Mouse (Mus musculus): ENCODE measurements at regions not wholly inside any gene's neighbourhood (a gene's known extent, or its start where the extent isn't known, plus 50 kb on each side); places are given as distances from the start of the nearest gene placed in this dataset.
"Not testable (repeated sequence)": the region's sequence is repeated elsewhere in the genome, so short reads cannot be mapped to it uniquely, and the experiment has no call there.

DNA sequence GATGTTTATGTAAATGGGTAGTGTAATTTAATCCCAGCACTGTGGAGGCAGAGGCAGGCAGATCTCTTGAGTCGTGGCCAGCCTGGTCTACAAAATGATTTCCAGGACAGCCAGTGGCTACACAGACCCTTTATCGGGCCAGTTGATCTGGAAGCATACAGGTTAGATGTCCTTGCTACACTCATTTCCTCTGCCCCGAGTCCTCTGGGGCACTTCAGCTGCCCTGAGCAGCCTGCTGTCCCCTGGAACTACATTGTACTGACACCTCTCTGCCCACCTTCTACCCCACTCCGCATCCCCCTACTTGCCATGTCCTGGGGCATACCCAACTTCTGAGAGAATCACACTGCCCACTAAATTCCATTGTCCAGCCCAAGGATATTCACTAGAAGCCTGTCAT is 60.6 kb upstream of the Helt start:
- DNase-seq, result no peak
- no peaks in the 10 kb centered on the region for H3K36me3 ChIP-seq (ENCODE audit: control insufficient read depth, insufficient read depth, low read length)
- no peak for TF ChIP-seq POLR2A (IDR thresholded peaks at IDR 0.05; ENCODE audit: low read depth, low read length)
- no peak for TF ChIP-seq CTCF (conservative IDR thresholded peaks at IDR 0.05; ENCODE audit: insufficient read depth, insufficient read length, low read depth, low read length)
- H3K4me1 ChIP-seq (ENCODE audit: control insufficient read depth, insufficient read depth, low read length), result no peaks in the 10 kb centered on the region
- no peaks in the 10 kb centered on the region for H3K27me3 ChIP-seq (replicated peaks; ENCODE audit: control insufficient read depth, insufficient read depth, low read length)
- no peak overlapping the region for H3K4me3 ChIP-seq (ENCODE audit: insufficient read depth, low read depth, low read length)
- no peak overlapping the region for H3K27ac ChIP-seq (ENCODE audit: insufficient read depth, low read depth, low read length)
- WGBS, result 94% methylated on average over 4 of the region's 4 CpGs

DNA sequence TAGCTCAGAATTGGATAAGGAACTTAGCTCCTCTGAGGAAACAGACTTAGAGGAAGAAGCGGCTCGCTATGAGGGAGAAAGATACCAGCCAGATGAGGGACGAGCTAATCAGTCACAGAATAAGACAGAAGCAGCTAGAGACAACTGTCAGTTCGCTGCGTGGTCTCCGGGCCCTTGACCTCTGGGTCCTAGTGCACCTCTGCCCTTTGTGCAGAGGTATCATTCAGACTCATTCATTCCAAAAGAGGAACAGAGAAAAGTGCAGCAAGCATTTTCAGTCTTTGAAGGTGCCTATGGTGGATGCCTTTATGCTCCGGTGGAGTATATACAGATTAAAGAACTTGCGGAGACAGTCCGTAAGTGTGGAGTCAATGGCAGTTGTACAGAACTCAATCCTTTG is 63.5 kb upstream of the Helt start:
- H3K36me3 ChIP-seq (ENCODE audit: control insufficient read depth, insufficient read depth, low read length); DNase-seq; H3K27ac ChIP-seq (ENCODE audit: insufficient read depth, low read depth, low read length); H3K4me3 ChIP-seq (ENCODE audit: insufficient read depth, low read depth, low read length); H3K27me3 ChIP-seq (replicated peaks; ENCODE audit: control insufficient read depth, insufficient read depth, low read length); H3K4me1 ChIP-seq (ENCODE audit: control insufficient read depth, insufficient read depth, low read length): not testable (repeated sequence)
- 88% methylated on average over 9 of the region's 9 CpGs for WGBS

DNA sequence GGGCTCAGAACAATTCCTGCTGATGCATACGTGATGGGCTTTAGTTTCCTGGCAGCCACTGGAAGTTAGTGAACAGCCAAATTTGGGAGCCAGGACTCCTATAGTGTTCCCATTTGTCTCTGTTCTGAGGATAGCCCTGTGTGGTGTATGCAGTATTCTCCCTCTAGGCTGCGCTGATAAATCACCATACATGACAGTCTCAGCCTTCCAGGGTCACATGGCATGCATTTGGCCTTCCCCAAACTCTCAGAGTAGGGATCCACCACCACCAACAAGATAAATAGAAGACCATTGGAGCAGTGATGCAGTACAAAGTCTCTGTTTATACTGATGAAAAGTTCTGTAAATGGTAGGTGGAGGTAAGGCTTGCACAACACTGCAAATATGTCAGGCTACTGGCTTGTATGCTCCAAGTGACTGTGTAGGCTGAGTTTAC is 68.4 kb upstream of the Helt start:
- Histone ChIP-seq H3K27me3 (replicated peaks; ENCODE audit: control insufficient read depth, insufficient read depth, low read length) (no peaks in the 10 kb centered on the region), H3K27ac (ENCODE audit: insufficient read depth, low read depth, low read length) (no peak overlapping the region), H3K36me3 (ENCODE audit: control insufficient read depth, insufficient read depth, low read length) (no peaks in the 10 kb centered on the region), H3K4me1 (ENCODE audit: control insufficient read depth, insufficient read depth, low read length) (no peaks in the 10 kb centered on the region), H3K4me3 (ENCODE audit: insufficient read depth, low read depth, low read length) (no peak overlapping the region)
- TF ChIP-seq POLR2A (IDR thresholded peaks at IDR 0.05; ENCODE audit: low read depth, low read length), result no peak
- TF ChIP-seq CTCF (conservative IDR thresholded peaks at IDR 0.05; ENCODE audit: insufficient read depth, insufficient read length, low read depth, low read length), result no peak; the same call in 1 of the 2 replicates
- DNase-seq, result no peak
- WGBS, result 90% methylated on average over 2 of the region's 2 CpGs

DNA sequence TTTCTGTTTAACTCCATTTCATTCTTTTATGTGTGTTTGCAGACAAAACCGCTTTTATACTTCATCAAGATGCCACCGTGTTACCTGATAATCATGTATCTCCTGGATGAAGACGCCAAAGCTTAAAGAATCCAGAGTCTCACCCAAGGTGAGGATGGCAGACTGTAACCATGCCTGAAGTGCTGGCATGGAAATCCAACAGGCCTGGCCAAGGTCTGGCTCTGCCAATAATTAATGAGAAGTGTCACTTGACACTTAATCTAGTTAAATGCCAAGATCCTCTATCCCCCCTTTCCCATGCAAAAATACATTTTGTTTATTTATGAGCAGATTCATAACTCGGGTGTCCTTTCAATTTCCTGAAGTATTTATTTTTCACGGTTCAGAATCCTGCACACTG is 71.2 kb upstream of the Helt start:
- Histone ChIP-seq H3K27ac (ENCODE audit: insufficient read depth, low read depth, low read length) (no peak overlapping the region), H3K36me3 (ENCODE audit: control insufficient read depth, insufficient read depth, low read length) (no peaks in the 10 kb centered on the region), H3K4me3 (ENCODE audit: insufficient read depth, low read depth, low read length) (no peak overlapping the region), H3K4me1 (ENCODE audit: control insufficient read depth, insufficient read depth, low read length) (no peaks in the 10 kb centered on the region), H3K27me3 (replicated peaks; ENCODE audit: control insufficient read depth, insufficient read depth, low read length) (no peaks in the 10 kb centered on the region)
- TF ChIP-seq POLR2A (IDR thresholded peaks at IDR 0.05; ENCODE audit: low read depth, low read length) (no peak), CTCF (conservative IDR thresholded peaks at IDR 0.05; ENCODE audit: insufficient read depth, insufficient read length, low read depth, low read length) (no peak)
- 65% methylated on average over 5 of the region's 5 CpGs for WGBS
- DNase-seq, result peak; percentile 52

DNA sequence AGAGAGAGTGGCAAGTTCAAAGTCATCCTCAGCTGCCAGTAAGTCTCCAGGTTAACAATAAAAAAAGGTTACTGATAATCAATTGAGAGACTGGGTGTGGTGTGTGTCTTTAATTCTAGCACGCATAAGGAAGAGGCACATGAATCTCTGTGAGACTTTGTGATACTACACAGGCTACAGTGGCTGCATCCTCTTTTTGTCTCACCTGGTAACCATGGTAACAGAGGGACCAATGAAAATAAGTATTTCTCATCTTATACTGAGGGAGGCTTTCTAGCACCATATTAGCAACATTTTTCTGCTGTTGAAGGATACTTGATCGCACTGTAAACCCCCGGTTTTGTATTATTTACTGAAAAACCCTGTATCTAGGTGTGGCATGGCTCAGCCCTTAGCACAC is 72.7 kb upstream of the Helt start:
- H3K4me3 ChIP-seq (ENCODE audit: insufficient read depth, low read depth, low read length), result no peak overlapping the region
- H3K27me3 ChIP-seq (replicated peaks; ENCODE audit: control insufficient read depth, insufficient read depth, low read length), result no peaks in the 10 kb centered on the region
- 97% methylated on average over 3 of the region's 3 CpGs for WGBS
- H3K4me1 ChIP-seq (ENCODE audit: control insufficient read depth, insufficient read depth, low read length), result no peaks in the 10 kb centered on the region
- no peaks in the 10 kb centered on the region for H3K36me3 ChIP-seq (ENCODE audit: control insufficient read depth, insufficient read depth, low read length)
- DNase-seq, result no peak
- TF ChIP-seq CTCF (conservative IDR thresholded peaks at IDR 0.05; ENCODE audit: insufficient read depth, insufficient read length, low read depth, low read length), result no peak
- TF ChIP-seq POLR2A (IDR thresholded peaks at IDR 0.05; ENCODE audit: low read depth, low read length), result no peak
- no peak overlapping the region for H3K27ac ChIP-seq (ENCODE audit: insufficient read depth, low read depth, low read length)

DNA sequence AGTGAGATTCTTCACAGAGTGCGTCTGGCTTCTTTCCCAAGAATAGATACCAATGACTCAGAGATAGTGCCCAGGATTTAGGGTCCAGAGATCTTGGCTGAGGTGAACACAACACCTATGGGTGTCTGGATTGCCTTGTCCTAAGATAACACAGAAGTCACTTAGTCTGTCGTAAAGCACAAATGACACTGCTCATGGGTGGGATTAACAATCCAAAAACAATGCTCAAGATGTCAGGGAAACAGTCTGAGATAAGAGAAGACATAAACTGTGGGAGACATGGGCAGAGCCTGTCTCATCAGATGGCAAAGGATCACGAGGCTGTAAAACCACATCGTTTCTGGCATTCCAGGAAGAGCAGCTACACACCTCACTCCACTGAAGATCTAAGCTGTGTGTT is 79.6 kb upstream of the Helt start:
- H3K27me3 ChIP-seq (replicated peaks; ENCODE audit: control insufficient read depth, insufficient read depth, low read length), result no peaks in the 10 kb centered on the region
- no peak for DNase-seq
- no peak for TF ChIP-seq POLR2A (IDR thresholded peaks at IDR 0.05; ENCODE audit: low read depth, low read length)
- TF ChIP-seq CTCF (conservative IDR thresholded peaks at IDR 0.05; ENCODE audit: insufficient read depth, insufficient read length, low read depth, low read length), result no peak
- WGBS, result 64% methylated on average over 4 of the region's 4 CpGs
- H3K36me3 ChIP-seq (ENCODE audit: control insufficient read depth, insufficient read depth, low read length), result no peaks in the 10 kb centered on the region
- H3K4me1 ChIP-seq (ENCODE audit: control insufficient read depth, insufficient read depth, low read length), result no peaks in the 10 kb centered on the region
- H3K27ac ChIP-seq (ENCODE audit: insufficient read depth, low read depth, low read length), result no peak overlapping the region
- no peak overlapping the region for H3K4me3 ChIP-seq (ENCODE audit: insufficient read depth, low read depth, low read length)

DNA sequence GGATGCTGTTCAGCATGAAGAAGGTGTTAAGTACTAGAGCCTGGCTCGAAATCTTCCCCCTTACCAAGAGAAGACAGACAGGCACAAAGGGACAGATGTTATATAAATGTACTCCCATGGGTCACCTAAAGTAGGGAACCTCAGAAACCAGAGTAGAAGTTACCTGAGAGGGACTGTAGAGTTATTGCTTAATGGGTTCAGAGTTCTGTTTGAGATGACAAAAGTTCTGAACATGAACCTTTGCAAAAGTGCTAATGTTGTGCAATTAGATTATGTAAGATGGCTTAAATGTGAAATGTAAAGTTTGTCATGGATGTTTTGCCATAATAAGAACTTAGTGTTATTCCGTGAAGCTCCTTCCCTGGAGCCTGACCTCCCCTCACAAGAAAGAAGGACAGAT is 81.5 kb upstream of the Helt start:
- Histone ChIP-seq H3K36me3 (ENCODE audit: control insufficient read depth, insufficient read depth, low read length) (no peaks in the 10 kb centered on the region), H3K4me3 (ENCODE audit: insufficient read depth, low read depth, low read length) (no peak overlapping the region), H3K27ac (ENCODE audit: insufficient read depth, low read depth, low read length) (no peak overlapping the region), H3K4me1 (ENCODE audit: control insufficient read depth, insufficient read depth, low read length) (no peaks in the 10 kb centered on the region), H3K27me3 (replicated peaks; ENCODE audit: control insufficient read depth, insufficient read depth, low read length) (no peaks in the 10 kb centered on the region)
- WGBS, result 81% methylated on average over 2 of the region's 2 CpGs
- TF ChIP-seq POLR2A (IDR thresholded peaks at IDR 0.05; ENCODE audit: low read depth, low read length), result no peak
- no peak for TF ChIP-seq CTCF (conservative IDR thresholded peaks at IDR 0.05; ENCODE audit: insufficient read depth, insufficient read length, low read depth, low read length)
- no peak for DNase-seq

DNA sequence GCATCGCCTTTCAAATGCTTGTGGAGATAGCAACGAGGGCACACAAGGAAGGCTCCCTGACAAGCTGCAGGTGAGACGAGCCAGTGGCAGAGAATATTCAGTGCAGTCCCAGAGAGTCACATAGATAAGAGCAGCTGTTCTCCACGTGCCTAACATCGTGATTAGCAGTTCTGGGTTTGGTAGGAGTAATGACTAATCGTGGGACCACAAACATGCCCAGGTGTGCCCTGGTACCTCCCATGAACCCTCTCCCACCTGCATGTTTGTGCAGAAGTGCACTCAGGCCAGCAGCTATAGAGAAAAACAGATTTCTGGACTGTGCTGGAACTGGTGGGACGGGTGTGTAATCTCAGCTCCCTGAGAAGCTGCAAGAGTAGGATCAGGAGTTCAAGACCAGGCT is 85.9 kb upstream of the Acsl1 start:
- Histone ChIP-seq H3K27ac (ENCODE audit: insufficient read depth, low read depth, low read length) (no peak overlapping the region), H3K27me3 (replicated peaks; ENCODE audit: control insufficient read depth, insufficient read depth, low read length) (no peaks in the 10 kb centered on the region), H3K4me3 (ENCODE audit: insufficient read depth, low read depth, low read length) (no peak overlapping the region), H3K4me1 (ENCODE audit: control insufficient read depth, insufficient read depth, low read length) (peaks cover 34% of the 10 kb centered on the region), H3K36me3 (ENCODE audit: control insufficient read depth, insufficient read depth, low read length) (no peaks in the 10 kb centered on the region)
- no peak for DNase-seq
- 83% methylated on average over 7 of the region's 7 CpGs for WGBS
- TF ChIP-seq CTCF (conservative IDR thresholded peaks at IDR 0.05; ENCODE audit: insufficient read depth, insufficient read length, low read depth, low read length) (no peak), POLR2A (IDR thresholded peaks at IDR 0.05; ENCODE audit: low read depth, low read length) (no peak)

Data from kidney, adult 2 months (tissue).